Mouse (Mus musculus) heart, embryonic 14.5 days (tissue): ENCODE results near the gene 6430548M08Rik. TPM values are rescaled to one million over a fixed set of nuclear protein-coding genes. Genes with fewer than 3 reads are reported as not detected.

ENCODE experiments used
- ATAC-seq: fragments of 200-750 bp; cut with Nextera tagmentation; 2 replicates; pipeline ENCODE4 v1.8.0; 2017; ENCODE audit warnings: low read depth, moderate TSS enrichment; ENCODE audit not compliant: insufficient number of reproducible peaks, insufficient read depth, low FRiP score
- H3K27ac ChIP-seq, 2 experiments: fragments of 200-500 bp in 1 of 2; fragments of 300-500 bp in 1 of 2; sonication (generic) in 1 of 2; replicated peaks in 1 of 2; 2 replicates each; pipeline ENCODE4 v1.5.1; 2012 to 2014; ENCODE audit warnings: low read depth in 2 of 2, low read length in 2 of 2, control low read depth in 1 of 2, mild to moderate bottlenecking in 1 of 2, mixed read lengths in 1 of 2; ENCODE audit not compliant: control insufficient read depth in 1 of 2, insufficient read depth in 1 of 2
- H3K27me3 ChIP-seq: fragments of 300-500 bp; sonication (generic); 2 replicates; pipeline ENCODE4 v1.6.1; 2014; ENCODE audit warnings: mild to moderate bottlenecking, low read length, control low read depth; ENCODE audit not compliant: control insufficient read depth, insufficient read depth
- H3K36me3 ChIP-seq: fragments of 300-500 bp; sonication (generic); 2 replicates; pipeline ENCODE4 v1.6.1; 2014; ENCODE audit warnings: mild to moderate bottlenecking, control low read depth, low read length, mixed read lengths; ENCODE audit not compliant: control insufficient read depth, insufficient read depth
- H3K4me1 ChIP-seq, 2 experiments: fragments of 200-500 bp in 1 of 2; fragments of 300-500 bp in 1 of 2; sonication (generic) in 1 of 2; 2 replicates each; pipeline ENCODE4 v1.6.1; 2012 to 2014; ENCODE audit warnings: low read length in 2 of 2, control low read depth in 1 of 2, mixed read lengths in 1 of 2; ENCODE audit not compliant: control insufficient read depth in 2 of 2, insufficient read depth in 2 of 2
- H3K4me2 ChIP-seq: fragments of 300-500 bp; sonication (generic); 2 replicates; pipeline ENCODE4 v1.6.1; 2014; ENCODE audit warnings: mild to moderate bottlenecking, low read length
- H3K4me3 ChIP-seq, 2 experiments: fragments of 200-500 bp in 1 of 2; fragments of 300-500 bp in 1 of 2; sonication (generic) in 1 of 2; 2 replicates each; pipeline ENCODE4 v1.5.1; 2012 to 2014; ENCODE audit warnings: low read length in 2 of 2, mild to moderate bottlenecking in 2 of 2, control low read depth in 1 of 2, low read depth in 1 of 2, moderate library complexity in 1 of 2; ENCODE audit not compliant: control insufficient read depth in 1 of 2, insufficient read depth in 1 of 2
- H3K9ac ChIP-seq: fragments of 300-500 bp; sonication (generic); 2 replicates; pipeline ENCODE4 v1.6.1; 2014; ENCODE audit warnings: mild to moderate bottlenecking, low read length
- H3K9me3 ChIP-seq: fragments of 300-500 bp; sonication (generic); 2 replicates; pipeline ENCODE4 v1.6.1; 2016; ENCODE audit warnings: low read length, control low read depth; ENCODE audit not compliant: control insufficient read depth
- WGBS: fragments of 180-500 bp; shearing (Covaris S2); extraction: QIAGEN DNeasy Blood & Tissue Kit; methylation state at CpG from one replicate; pipeline ENCODE4 v1.1.7; 2014; 5-methylcytosine and 5-hydroxymethylcytosine counted together
- polyA plus RNA-seq: library from polyadenylated mRNA; unstranded; fragments of >200 nt; fragmentation: Nextera tagmentation; extraction: Ambion mirVana; gene quantifications from 2 replicates; pipeline ENCODE4 v1.2.1, GENCODE M21; 2014

The 6430548M08Rik gene
- polyA plus RNA-seq, 1 experiment from 2014 or later = 9.2 TPM

DNA sequence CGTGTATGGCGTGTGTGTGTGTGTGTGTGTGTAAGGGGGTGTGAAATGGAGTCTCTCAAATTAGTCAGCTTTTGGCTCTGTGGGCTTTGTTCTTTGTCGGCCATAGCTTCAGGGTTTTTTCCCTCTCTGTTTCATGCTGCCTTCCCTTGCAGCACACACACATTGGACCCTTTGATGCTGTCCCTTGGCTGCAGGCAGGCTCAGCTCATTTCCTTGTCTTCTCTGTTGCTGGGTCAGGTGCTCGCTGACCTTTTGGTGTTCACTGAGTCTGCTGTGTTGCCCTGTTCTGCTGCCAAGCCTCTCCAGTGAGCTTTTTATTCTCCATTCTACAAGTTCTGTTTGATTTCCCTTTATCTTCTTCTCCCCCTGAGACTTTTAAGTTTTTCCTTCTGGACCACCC lies 15.6 kb downstream of the 6430548M08Rik start:
- H3K4me1 ChIP-seq = peaks cover 34 to 39% of the 10 kb centered on the region in 2 experiments
- H3K4me3 ChIP-seq = no peak overlapping the region
- H3K36me3 ChIP-seq = no peaks in the 10 kb centered on the region
- 80% methylated on average over 4 of the region's 4 CpGs for WGBS
- no peak overlapping the region for H3K4me2 ChIP-seq
- 0 out of 4 replicates have a peak overlapping the region, but pooled peaks of 1 of the 2 experiments have one; percentile 41 for H3K27ac ChIP-seq
- H3K9ac ChIP-seq = no peak overlapping the region
- no peaks in the 10 kb centered on the region for H3K27me3 ChIP-seq
- H3K9me3 ChIP-seq = no peaks in the 10 kb centered on the region
- ATAC-seq = no peak

DNA sequence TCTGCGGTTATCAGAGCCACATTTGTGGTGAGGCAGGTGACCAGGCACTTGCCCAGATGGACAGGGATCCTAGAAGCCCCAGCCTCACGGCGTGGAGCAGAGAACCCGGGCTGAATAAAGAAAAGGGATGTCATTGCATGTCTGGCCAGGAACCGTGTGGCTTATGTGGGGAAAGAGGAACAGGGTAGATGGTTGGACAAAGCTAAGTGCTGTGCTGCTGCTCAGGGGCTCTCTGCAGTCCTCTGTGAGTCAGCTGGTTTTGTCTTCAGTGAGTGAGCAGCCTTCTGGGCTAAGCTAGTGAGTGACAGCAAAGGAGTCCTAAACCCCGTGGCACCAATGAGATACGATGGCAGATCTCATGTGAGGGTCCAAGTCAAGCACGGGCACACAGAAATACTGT lies 17.2 kb downstream of the 6430548M08Rik start:
- Histone ChIP-seq H3K4me3 (no peak overlapping the region), H3K36me3 (no peaks in the 10 kb centered on the region), H3K4me1 (peaks cover 23 to 27% of the 10 kb centered on the region in 2 experiments), H3K27me3 (no peaks in the 10 kb centered on the region), H3K27ac (no peak overlapping the region), H3K9me3 (no peaks in the 10 kb centered on the region), H3K9ac (no peak overlapping the region), H3K4me2 (no peak overlapping the region)
- ATAC-seq = no peak
- WGBS = 86% methylated on average over 8 of the region's 8 CpGs

DNA sequence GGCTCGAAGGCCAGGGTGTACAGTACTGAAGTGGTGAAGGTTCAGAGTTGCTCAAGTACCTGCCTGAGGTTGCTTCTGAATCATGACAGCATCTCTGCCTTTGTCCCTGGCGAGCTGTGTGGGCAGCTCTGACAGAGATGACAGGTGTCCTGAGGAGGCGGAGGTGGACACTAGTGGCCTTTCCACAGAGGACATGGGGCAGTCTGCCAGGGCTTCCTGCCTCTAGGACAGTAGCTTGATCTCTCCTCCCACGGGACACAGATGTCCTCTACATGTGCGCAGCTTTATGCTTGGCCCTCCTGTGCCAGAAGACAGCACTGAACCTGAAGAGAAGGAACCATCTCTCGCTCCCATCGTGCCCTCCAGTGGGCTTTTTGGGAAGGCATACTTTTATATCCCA lies 19.2 kb downstream of the 6430548M08Rik start:
- H3K27ac ChIP-seq = no peak overlapping the region
- H3K36me3 ChIP-seq = no peaks in the 10 kb centered on the region
- H3K9me3 ChIP-seq = no peaks in the 10 kb centered on the region
- ATAC-seq = no peak
- H3K4me1 ChIP-seq = peaks cover 9 to 10% of the 10 kb centered on the region in 2 experiments; a peak in 3 of 4 replicates
- H3K4me3 ChIP-seq = no peak overlapping the region
- H3K9ac ChIP-seq = no peak overlapping the region
- WGBS = 70% methylated on average over 7 of the region's 7 CpGs
- no peak overlapping the region for H3K4me2 ChIP-seq
- H3K27me3 ChIP-seq = no peaks in the 10 kb centered on the region

DNA sequence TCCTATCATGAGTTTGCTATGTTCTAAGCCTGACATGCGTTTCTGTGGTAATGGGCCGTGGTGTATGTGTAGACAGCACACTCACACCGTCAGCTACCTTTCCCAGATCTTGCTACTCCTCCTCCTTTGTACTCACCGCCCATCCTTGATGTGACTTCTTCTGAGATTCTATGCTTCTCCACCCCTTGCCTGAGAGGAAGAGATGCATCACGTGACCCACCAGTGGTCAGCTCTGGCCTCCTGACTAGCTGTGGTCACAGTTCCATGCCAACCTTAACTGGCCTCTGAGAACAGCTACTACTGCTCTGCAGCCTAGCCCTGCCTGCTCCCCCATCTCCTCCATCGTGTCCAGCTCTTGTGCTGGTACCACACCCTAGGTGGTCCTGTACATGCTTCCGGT lies 21.7 kb downstream of the 6430548M08Rik start:
- WGBS = 89% methylated on average over 7 of the region's 7 CpGs
- Histone ChIP-seq H3K4me3 (no peak overlapping the region), H3K4me1 (peaks cover 9 to 14% of the 10 kb centered on the region in 2 experiments), H3K27me3 (no peaks in the 10 kb centered on the region), H3K4me2 (no peak overlapping the region), H3K36me3 (no peaks in the 10 kb centered on the region), H3K9me3 (no peaks in the 10 kb centered on the region), H3K27ac (no peak overlapping the region), H3K9ac (no peak overlapping the region)
- no peak for ATAC-seq

DNA sequence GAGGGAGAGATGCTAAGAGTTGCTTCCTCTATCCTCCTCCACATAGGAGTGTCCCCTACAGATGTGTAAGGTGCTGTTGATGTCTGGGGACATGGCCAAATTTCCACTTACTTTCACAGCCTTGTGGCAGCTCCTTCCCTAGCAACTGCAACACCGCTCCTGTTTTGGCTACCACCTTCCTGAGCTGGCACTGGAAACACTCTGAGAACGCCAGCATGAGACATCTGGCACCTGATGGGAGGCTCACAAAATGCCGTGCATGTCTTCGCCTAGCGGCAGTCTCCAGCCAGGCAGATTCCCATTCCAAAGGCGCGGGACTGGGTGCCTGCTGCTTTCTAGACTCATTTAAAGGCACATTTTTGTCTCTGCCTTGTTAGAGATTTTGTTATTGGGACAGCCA lies 22.7 kb downstream of the 6430548M08Rik start:
- H3K36me3 ChIP-seq = no peaks in the 10 kb centered on the region
- no peak overlapping the region for H3K4me2 ChIP-seq
- no peak overlapping the region for H3K9ac ChIP-seq
- peaks cover 12 to 23% of the 10 kb centered on the region in 2 experiments for H3K4me1 ChIP-seq
- H3K4me3 ChIP-seq = no peak overlapping the region
- no peak overlapping the region for H3K27ac ChIP-seq
- no peak for ATAC-seq
- H3K9me3 ChIP-seq = no peaks in the 10 kb centered on the region
- 34% methylated on average over 7 of the region's 7 CpGs for WGBS
- no peaks in the 10 kb centered on the region for H3K27me3 ChIP-seq

DNA sequence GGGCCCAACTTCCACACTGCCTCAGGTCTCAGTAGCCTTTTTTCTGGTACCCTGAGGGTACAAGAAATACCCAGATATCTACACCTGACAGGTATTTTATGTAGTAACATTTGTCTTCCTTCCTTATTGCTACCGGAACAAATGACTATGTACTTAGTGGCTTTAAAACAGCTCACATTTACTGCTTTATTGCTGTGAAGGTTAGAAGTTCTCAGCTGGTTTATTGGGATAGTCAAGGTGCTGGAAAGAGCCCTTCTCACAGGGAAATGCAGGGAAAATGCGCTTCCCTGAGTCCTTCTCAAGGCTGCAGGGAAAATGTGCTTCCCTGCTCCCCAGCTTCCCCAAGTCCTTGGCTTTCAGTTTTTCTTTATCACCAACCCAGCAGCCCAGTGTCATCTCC lies 25.0 kb downstream of the 6430548M08Rik start:
- Histone ChIP-seq H3K4me2 (no peak overlapping the region), H3K27me3 (no peaks in the 10 kb centered on the region), H3K27ac (no peak overlapping the region), H3K36me3 (no peaks in the 10 kb centered on the region), H3K4me1 (peaks cover 14 to 29% of the 10 kb centered on the region in 2 experiments), H3K9me3 (no peaks in the 10 kb centered on the region), H3K4me3 (no peak overlapping the region), H3K9ac (no peak overlapping the region)
- ATAC-seq = no peak
- WGBS = 94% methylated on average over 2 of the region's 2 CpGs

DNA sequence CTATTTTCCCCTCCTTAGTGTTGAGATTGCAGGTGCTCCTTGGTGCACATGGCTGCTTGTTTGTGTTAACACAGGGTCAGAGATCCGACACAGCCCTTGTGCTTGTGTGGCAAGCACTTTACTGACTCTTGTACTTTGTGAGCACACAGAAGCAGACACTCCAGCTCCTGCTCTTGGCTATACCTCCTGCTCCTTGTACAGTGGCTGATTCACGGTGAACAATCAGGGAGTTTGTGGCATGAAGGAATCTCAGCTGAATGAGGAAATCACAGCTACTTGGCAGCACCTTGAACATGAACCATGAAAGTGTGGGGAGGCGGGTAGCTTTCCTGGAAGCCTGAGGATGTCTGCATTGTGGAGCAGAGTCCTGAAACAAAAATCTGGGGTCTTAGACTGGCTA lies 26.8 kb downstream of the 6430548M08Rik start:
- Histone ChIP-seq H3K27me3 (no peaks in the 10 kb centered on the region), H3K27ac (peak overlapping the region; percentile 50 to 65; a peak in 3 of 4 replicates), H3K9me3 (no peaks in the 10 kb centered on the region), H3K36me3 (peaks cover 4% of the 10 kb centered on the region), H3K4me3 (no peak overlapping the region), H3K9ac (peak overlapping the region; percentile 51), H3K4me1 (peaks cover 21 to 41% of the 10 kb centered on the region in 2 experiments), H3K4me2 (no peak overlapping the region)
- ATAC-seq = no peak
- WGBS = 43% methylated on average over 3 of the region's 3 CpGs
